Mouse (Mus musculus): ENCODE measurements around the gene Coq8a. TPM values are rescaled to one million over a fixed set of nuclear protein-coding genes. Genes with fewer than 3 reads are reported as not detected.
A peak's percentile ranks its signal among the peaks of the same experiment; 100 is the strongest.

Coq8a gene
- polyA plus RNA-seq, 1 experiment from 2014 or later = 17.8 TPM

DNA sequence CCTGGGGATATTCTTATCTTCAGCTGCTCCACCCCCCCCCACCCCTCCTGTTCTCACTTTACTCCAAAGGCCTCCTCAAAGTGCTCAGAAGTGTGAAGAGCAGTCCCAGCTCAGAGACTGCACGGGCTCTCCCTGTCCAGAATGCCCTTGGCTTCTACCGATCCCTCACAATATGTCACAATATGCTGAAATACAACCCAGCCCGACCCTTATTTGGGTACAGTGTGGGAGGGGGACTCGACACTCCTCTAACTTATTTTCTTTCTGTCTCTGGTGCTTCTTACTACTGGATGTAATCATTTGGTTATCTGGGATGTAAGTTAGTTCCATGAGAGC, 281 bp upstream of the Coq8a start:
- Histone ChIP-seq H3K27me3 (replicated peaks) (no peaks in the 10 kb centered on the region), H3K4me3 (no peak overlapping the region), H3K27ac (ENCODE audit: poor library complexity, severe bottlenecking) (no peak overlapping the region), H3K36me3 (no peaks in the 10 kb centered on the region), H3K4me2 (no peak overlapping the region), H3K9me3 (replicated peaks) (no peaks in the 10 kb centered on the region; the same call in 1 of the 2 replicates), H3K9ac (no peak overlapping the region), H3K4me1 (replicated peaks) (peaks cover 17% of the 10 kb centered on the region)
- ATAC-seq (ENCODE audit: insufficient number of reproducible peaks, low FRiP score) = no peak
- 52% methylated on average over 4 of the region's 4 CpGs for WGBS

GRCm38 (mm10) chr1:180197956-180198355, 1.4 kb downstream of the Coq8a start:
- Histone ChIP-seq H3K4me1 (replicated peaks) (peaks cover 26% of the 10 kb centered on the region), H3K9ac (no peak overlapping the region), H3K36me3 (no peaks in the 10 kb centered on the region), H3K27me3 (replicated peaks) (no peaks in the 10 kb centered on the region; the same call in 1 of the 2 replicates), H3K9me3 (replicated peaks) (no peaks in the 10 kb centered on the region), H3K4me3 (no peak overlapping the region), H3K27ac (ENCODE audit: poor library complexity, severe bottlenecking) (no peak overlapping the region), H3K4me2 (no peak overlapping the region)
- WGBS = 73% methylated on average over 3 of the region's 3 CpGs
- ATAC-seq (ENCODE audit: insufficient number of reproducible peaks, low FRiP score) = no peak

DNA sequence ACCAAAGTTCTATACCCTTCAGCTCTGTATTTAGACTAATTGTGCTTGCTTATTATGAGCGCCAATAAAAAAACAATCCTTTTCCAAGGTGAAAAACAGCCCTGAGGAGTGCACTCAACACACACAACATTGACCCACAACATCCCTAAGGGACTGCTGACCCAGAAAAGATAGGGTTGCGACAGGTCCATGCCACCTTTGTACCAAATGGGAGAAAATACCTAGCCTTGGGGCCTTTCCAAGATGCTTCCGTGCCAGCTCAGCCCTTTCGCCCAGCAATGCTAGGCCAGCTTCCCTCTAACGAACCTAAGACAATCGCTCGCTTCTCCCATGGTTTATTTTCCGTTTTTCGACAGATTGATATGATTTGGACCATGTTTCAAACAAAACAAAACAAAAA, 2.9 kb downstream of the Coq8a start:
- no peak for ATAC-seq (ENCODE audit: insufficient number of reproducible peaks, low FRiP score)
- WGBS = 86% methylated on average over 9 of the region's 9 CpGs
- Histone ChIP-seq H3K4me3 (peak overlapping the region; percentile 61), H3K36me3 (no peaks in the 10 kb centered on the region), H3K9ac (peak overlapping the region; percentile 37; the same call in 1 of the 2 replicates), H3K9me3 (replicated peaks) (no peaks in the 10 kb centered on the region), H3K27me3 (replicated peaks) (no peaks in the 10 kb centered on the region; the same call in 1 of the 2 replicates), H3K27ac (ENCODE audit: poor library complexity, severe bottlenecking) (no peak overlapping the region), H3K4me2 (peak overlapping the region; percentile 95), H3K4me1 (replicated peaks) (peaks cover 37% of the 10 kb centered on the region)

GRCm38 (mm10) chr1:180195703-180196381, 3.6 kb downstream of the Coq8a start:
- ATAC-seq (ENCODE audit: insufficient number of reproducible peaks, low FRiP score) = peak; percentile 100
- no peaks in the 10 kb centered on the region for H3K36me3 ChIP-seq
- H3K27me3 ChIP-seq (replicated peaks) = peaks cover 4% of the 10 kb centered on the region; the same call in 1 of the 2 replicates
- WGBS = under 1% methylated on average over 57 of the region's 57 CpGs
- H3K9me3 ChIP-seq (replicated peaks) = no peaks in the 10 kb centered on the region
- peaks cover 41% of the 10 kb centered on the region for H3K4me1 ChIP-seq (replicated peaks)
- peak overlapping the region; percentile 65; the same call in 1 of the 2 replicates for H3K27ac ChIP-seq (ENCODE audit: poor library complexity, severe bottlenecking)
- peak overlapping the region; percentile 95 for H3K4me2 ChIP-seq
- H3K4me3 ChIP-seq = peak overlapping the region; percentile 61
- H3K9ac ChIP-seq = peak overlapping the region; percentile 74

- Histone ChIP-seq H3K36me3 (no peaks in the 10 kb centered on the region), H3K4me2 (peak overlapping the region; percentile 95), H3K4me3 (peak overlapping the region; percentile 61), H3K27me3 (replicated peaks) (peaks cover 4% of the 10 kb centered on the region; the same call in 1 of the 2 replicates), H3K9ac (peak overlapping the region; percentile 74), H3K4me1 (replicated peaks) (peaks cover 45% of the 10 kb centered on the region), H3K9me3 (replicated peaks) (no peaks in the 10 kb centered on the region), H3K27ac (ENCODE audit: poor library complexity, severe bottlenecking) (peak overlapping the region; percentile 65)
- WGBS = 17% methylated on average over 9 of the region's 9 CpGs
- ATAC-seq (ENCODE audit: insufficient number of reproducible peaks, low FRiP score) = peak; percentile 41; the same call in 1 of the 2 replicates
Measured at GRCm38 (mm10) chr1:180194781-180195471, 4.5 kb downstream of the Coq8a start.

- H3K9me3 ChIP-seq (replicated peaks) = no peaks in the 10 kb centered on the region
- H3K4me2 ChIP-seq = peak overlapping the region; percentile 95
- no peak overlapping the region for H3K9ac ChIP-seq
- no peak overlapping the region for H3K4me3 ChIP-seq
- H3K27ac ChIP-seq (ENCODE audit: poor library complexity, severe bottlenecking) = no peak overlapping the region
- ATAC-seq (ENCODE audit: insufficient number of reproducible peaks, low FRiP score) = no peak
- H3K27me3 ChIP-seq (replicated peaks) = peaks cover 4% of the 10 kb centered on the region; the same call in 1 of the 2 replicates
- whole genome bisulfite sequencing = 82% methylated on average over 9 of the region's 9 CpGs
- H3K4me1 ChIP-seq (replicated peaks) = peaks cover 41% of the 10 kb centered on the region
- H3K36me3 ChIP-seq = no peaks in the 10 kb centered on the region
Measured at GRCm38 (mm10) chr1:180194048-180194447, 5.4 kb downstream of the Coq8a start.

DNA sequence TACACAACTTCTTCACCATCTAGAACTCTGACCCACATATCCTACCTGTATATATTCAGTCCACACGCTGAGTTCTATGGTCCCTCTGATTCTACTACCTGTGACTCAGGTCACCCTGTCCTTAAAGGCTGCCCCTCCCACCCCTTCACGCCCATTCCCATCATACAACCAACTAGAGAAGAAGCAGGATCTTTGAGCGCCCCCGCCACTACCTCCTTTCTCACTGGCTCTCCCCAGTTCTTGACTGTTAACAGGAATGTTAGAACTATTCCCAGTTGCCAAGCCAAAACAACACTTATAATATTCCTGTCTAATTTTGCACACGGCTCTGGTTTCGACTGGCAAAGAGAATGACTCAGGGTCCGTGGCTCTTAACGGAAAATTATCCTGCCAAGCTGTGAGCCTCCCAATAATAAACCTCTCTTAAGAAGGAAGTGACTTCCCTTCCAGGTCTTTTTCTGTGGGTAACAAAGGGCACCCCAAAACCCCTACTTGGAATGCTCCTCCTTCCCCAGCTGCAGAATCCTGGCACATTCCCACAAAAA, 5.9 kb downstream of the Coq8a start:
- H3K27ac ChIP-seq (ENCODE audit: poor library complexity, severe bottlenecking) = no peak overlapping the region

DNA sequence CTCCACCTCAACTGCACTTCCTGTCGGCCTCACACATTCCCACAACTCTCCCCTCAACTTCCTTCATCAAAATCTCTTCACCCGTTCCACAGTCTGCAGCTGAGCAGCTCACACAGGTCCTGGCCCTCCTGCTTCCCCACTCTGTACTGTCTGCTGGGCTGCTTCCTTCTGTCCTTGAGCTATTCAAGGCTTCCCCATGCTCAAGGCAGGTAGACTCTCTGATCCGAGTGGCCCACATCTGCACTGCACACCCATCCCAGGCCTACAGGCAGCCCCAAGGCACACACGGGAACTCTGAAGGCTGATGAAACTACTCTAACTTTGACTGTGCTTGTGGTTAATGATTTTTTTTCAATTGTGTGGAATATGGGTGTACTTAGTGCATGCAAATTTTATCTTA, 6.5 kb downstream of the Coq8a start:
- Histone ChIP-seq H3K4me3 (no peak overlapping the region), H3K27me3 (replicated peaks) (peaks cover 4% of the 10 kb centered on the region; the same call in 1 of the 2 replicates), H3K27ac (ENCODE audit: poor library complexity, severe bottlenecking) (no peak overlapping the region), H3K4me2 (no peak overlapping the region), H3K9me3 (replicated peaks) (0 out of 2 replicates have a peak, but pooled peaks cover 3% of the 10 kb centered on the region), H3K36me3 (no peaks in the 10 kb centered on the region), H3K9ac (no peak overlapping the region), H3K4me1 (replicated peaks) (peaks cover 44% of the 10 kb centered on the region)
- ATAC-seq (ENCODE audit: insufficient number of reproducible peaks, low FRiP score) = no peak
- WGBS = 48% methylated on average over 4 of the region's 4 CpGs

More for the DNA sequence above, 5.9 kb downstream of the Coq8a start:
- H3K9me3 ChIP-seq (replicated peaks) = no peaks in the 10 kb centered on the region
- WGBS = 69% methylated on average over 8 of the region's 8 CpGs
- H3K4me2 ChIP-seq = no peak overlapping the region
- peaks cover 44% of the 10 kb centered on the region for H3K4me1 ChIP-seq (replicated peaks)
- no peak overlapping the region for H3K4me3 ChIP-seq
- no peak overlapping the region for H3K9ac ChIP-seq
- no peak for ATAC-seq (ENCODE audit: insufficient number of reproducible peaks, low FRiP score)
- H3K36me3 ChIP-seq = no peaks in the 10 kb centered on the region
- H3K27me3 ChIP-seq (replicated peaks) = peaks cover 4% of the 10 kb centered on the region; the same call in 1 of the 2 replicates

DNA sequence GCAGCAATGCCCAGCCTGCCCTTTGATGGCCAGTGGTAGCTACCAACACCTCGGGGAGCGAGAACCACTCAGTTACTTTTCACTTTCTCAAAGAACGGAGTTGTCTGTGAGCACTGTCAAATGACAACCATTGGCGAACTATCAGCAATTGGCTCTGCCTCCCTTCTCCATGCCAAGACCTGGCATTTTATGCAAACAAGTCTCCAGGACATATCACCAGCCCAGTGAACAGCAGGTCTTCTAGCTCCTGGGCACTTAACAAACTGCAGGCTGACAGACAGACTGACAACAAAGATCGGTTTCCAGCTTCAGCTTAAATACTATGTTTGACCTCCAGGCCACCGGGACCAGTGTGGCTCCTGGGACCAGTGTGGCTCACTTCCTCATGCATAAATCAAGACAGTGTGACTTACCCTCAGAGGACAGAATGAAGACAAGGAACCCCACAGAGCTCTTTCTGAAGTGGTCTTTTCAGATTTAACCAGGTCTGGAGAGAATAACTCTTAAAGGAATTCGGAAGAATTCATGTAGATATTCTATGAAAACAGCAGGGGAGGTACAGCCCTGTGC, 7.7 kb downstream of the Coq8a start:
- H3K4me3 ChIP-seq = no peak overlapping the region
- H3K9me3 ChIP-seq (replicated peaks) = 0 out of 2 replicates have a peak, but pooled peaks cover 3% of the 10 kb centered on the region
- no peak overlapping the region for H3K4me2 ChIP-seq
- peaks cover 46% of the 10 kb centered on the region for H3K4me1 ChIP-seq (replicated peaks)
- no peaks in the 10 kb centered on the region for H3K36me3 ChIP-seq
- WGBS = 69% methylated on average over 7 of the region's 7 CpGs
- H3K27me3 ChIP-seq (replicated peaks) = peaks cover 4% of the 10 kb centered on the region; the same call in 1 of the 2 replicates
- ATAC-seq (ENCODE audit: insufficient number of reproducible peaks, low FRiP score) = no peak
- no peak overlapping the region for H3K9ac ChIP-seq
- no peak overlapping the region for H3K27ac ChIP-seq (ENCODE audit: poor library complexity, severe bottlenecking)

DNA sequence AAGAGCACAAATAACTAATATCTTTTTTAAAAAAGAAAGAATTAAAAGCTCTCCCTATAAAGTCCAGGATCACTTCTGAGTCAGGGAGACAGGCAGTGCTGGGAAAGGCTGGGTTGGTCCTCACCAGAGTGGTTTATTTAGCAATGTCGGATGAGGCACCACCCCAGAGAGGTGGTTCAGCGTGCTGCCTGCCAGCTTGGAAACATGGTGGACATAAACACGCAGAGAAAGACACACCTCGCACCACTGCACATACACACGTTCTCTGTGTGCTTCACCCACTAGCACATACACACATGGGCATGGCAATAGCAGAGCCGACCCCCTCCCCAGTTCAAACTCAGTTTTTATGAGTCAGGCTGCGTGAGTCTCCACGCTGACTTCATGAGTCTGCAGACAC, 8.3 kb downstream of the Coq8a start:
- WGBS = 77% methylated on average over 8 of the region's 8 CpGs
- Histone ChIP-seq H3K36me3 (no peaks in the 10 kb centered on the region), H3K27me3 (replicated peaks) (peaks cover 4% of the 10 kb centered on the region; the same call in 1 of the 2 replicates), H3K4me2 (no peak overlapping the region), H3K4me3 (no peak overlapping the region), H3K9ac (no peak overlapping the region), H3K27ac (ENCODE audit: poor library complexity, severe bottlenecking) (no peak overlapping the region), H3K9me3 (replicated peaks) (0 out of 2 replicates have a peak, but pooled peaks cover 3% of the 10 kb centered on the region), H3K4me1 (replicated peaks) (peaks cover 47% of the 10 kb centered on the region)
- ATAC-seq (ENCODE audit: insufficient number of reproducible peaks, low FRiP score) = no peak

GRCm38 (mm10) chr1:180188951-180189350, 10.5 kb downstream of the Coq8a start:
- Histone ChIP-seq H3K4me1 (replicated peaks) (peaks cover 50% of the 10 kb centered on the region), H3K9ac (no peak overlapping the region), H3K4me3 (no peak overlapping the region), H3K36me3 (no peaks in the 10 kb centered on the region), H3K9me3 (replicated peaks) (0 out of 2 replicates have a peak, but pooled peaks cover 3% of the 10 kb centered on the region), H3K27me3 (replicated peaks) (peaks cover 4% of the 10 kb centered on the region; the same call in 1 of the 2 replicates), H3K4me2 (no peak overlapping the region), H3K27ac (ENCODE audit: poor library complexity, severe bottlenecking) (no peak overlapping the region)
- ATAC-seq (ENCODE audit: insufficient number of reproducible peaks, low FRiP score) = no peak
- WGBS = 67% methylated on average over 4 of the region's 4 CpGs

Measured in heart, embryonic 12.5 days (tissue).